Mouse (Mus musculus) heart, adult 2 months (tissue): ENCODE results near the gene Pros1.

Experiments used
- CTCF ChIP-seq: fragments of 200-600 bp; IDR thresholded peaks from 2 replicates; pipeline ENCODE4 v1.8.1; 2022; ENCODE audit warnings: antibody characterized with exemption, mild to moderate bottlenecking, moderate library complexity
- EP300 ChIP-seq: fragments of 200-500 bp; IDR thresholded peaks from 2 replicates; pipeline ENCODE4 v1.6.1; 2011; ENCODE audit warnings: low read depth, low read length, control low read depth; ENCODE audit not compliant: insufficient read depth
- POLR2A ChIP-seq: fragments of 200-500 bp; IDR thresholded peaks from 2 replicates; pipeline ENCODE4 v1.6.1; 2011; ENCODE audit warnings: mild to moderate bottlenecking, low read depth, low read length, control low read depth; ENCODE audit not compliant: insufficient read depth

GRCm38 (mm10) chr16:62915530-62915929, 61.4 kb downstream of the Pros1 start:
- TF ChIP-seq CTCF: no peak
- TF ChIP-seq POLR2A: no peak
- TF ChIP-seq EP300: no peak
